Mouse (Mus musculus) bone marrow, adult 2 months (tissue): ENCODE measurements around the gene Ppm1n. TPM values are rescaled to one million over a fixed set of nuclear protein-coding genes. Genes with fewer than 3 reads are reported as not detected.

Experiments
- H3K27ac ChIP-seq: fragments of 200-500 bp; 2 replicates; pipeline ENCODE4 v1.5.1; 2012; ENCODE audit warnings: low read depth, mild to moderate bottlenecking, control low read depth, inconsistent platforms, low read length; ENCODE audit not compliant: control insufficient read depth, poor library complexity, insufficient read depth
- H3K4me1 ChIP-seq: fragments of 200-500 bp; 2 replicates; pipeline ENCODE4 v1.6.1; 2011; ENCODE audit warnings: low read length; ENCODE audit not compliant: control insufficient read depth, insufficient read depth
- H3K4me3 ChIP-seq: fragments of 200-500 bp; replicated peaks from 2 replicates; pipeline ENCODE3; 2011; ENCODE audit warnings: mild to moderate bottlenecking, low read depth, low read length, control low read depth; ENCODE audit not compliant: control insufficient read depth
- CTCF ChIP-seq: fragments of 200-500 bp; IDR thresholded peaks from 2 replicates; pipeline ENCODE4 v1.5.1; 2011; ENCODE audit warnings: low read length, control low read depth; ENCODE audit not compliant: control insufficient read depth, insufficient read depth
- POLR2A ChIP-seq: fragments of 200-500 bp; IDR thresholded peaks from 2 replicates; pipeline ENCODE4 v1.6.1; 2011; ENCODE audit warnings: low read depth, mild to moderate bottlenecking, control low read depth, low read length, borderline replicate concordance; ENCODE audit not compliant: control insufficient read depth
- WGBS: fragments of 180-500 bp; shearing (Covaris S2); methylation state at CpG from one replicate; pipeline ENCODE4 v1.1.7; 2018; 5-methylcytosine and 5-hydroxymethylcytosine counted together
- polyA plus RNA-seq: library from polyadenylated mRNA; stranded (reverse); fragments of >200 nt; gene quantifications from 2 replicates; pipeline ENCODE4 v1.2.4, GENCODE M21; 2011; ENCODE audit warnings: low replicate concordance; ENCODE audit not compliant: missing spikeins, insufficient read depth, insufficient read length

Ppm1n gene
- polyA plus RNA-seq, 1 experiment: not detected

GRCm38 (mm10) chr7:19321464-19321863 is 41.6 kb upstream of the Ppm1n start:
- TF ChIP-seq CTCF (no peak), POLR2A (no peak)
- Histone ChIP-seq H3K27ac (no peak overlapping the region), H3K4me1 (peaks cover 17% of the 10 kb centered on the region), H3K4me3 (no peak overlapping the region)
- WGBS: 5% methylated on average over 5 of the region's 5 CpGs

- WGBS: 35% methylated on average over 7 of the region's 7 CpGs
- Histone ChIP-seq H3K4me3 (no peak overlapping the region), H3K4me1 (peaks cover 17% of the 10 kb centered on the region), H3K27ac (no peak overlapping the region)
- TF ChIP-seq POLR2A (no peak), CTCF (no peak)
Observed at GRCm38 (mm10) chr7:19320637-19321036, 40.8 kb upstream of the Ppm1n start.

GRCm38 (mm10) chr7:19319906-19320305 is 40.0 kb upstream of the Ppm1n start:
- Histone ChIP-seq H3K4me3 (peak overlapping the region; percentile 41), H3K4me1 (peaks cover 17% of the 10 kb centered on the region), H3K27ac (peak overlapping the region; percentile 34; the same call in 1 of the 2 replicates)
- under 1% methylated on average over 41 of the region's 41 CpGs for WGBS
- TF ChIP-seq CTCF: no peak
- 0 out of 2 replicates have a peak, but pooled peaks have one; percentile 44 for TF ChIP-seq POLR2A

GRCm38 (mm10) chr7:19319458-19319857 is 39.6 kb upstream of the Ppm1n start:
- Histone ChIP-seq H3K4me1 (peaks cover 17% of the 10 kb centered on the region), H3K27ac (no peak overlapping the region; the same call in 1 of the 2 replicates), H3K4me3 (no peak overlapping the region)
- no peak for TF ChIP-seq CTCF
- TF ChIP-seq POLR2A: no peak
- WGBS: 58% methylated on average over 9 of the region's 9 CpGs

GRCm38 (mm10) chr7:19318676-19319075 is 38.8 kb upstream of the Ppm1n start:
- WGBS: 6% methylated on average over 7 of the region's 7 CpGs
- Histone ChIP-seq H3K27ac (peak overlapping the region; percentile 28; the same call in 1 of the 2 replicates), H3K4me3 (peak overlapping the region; percentile 43), H3K4me1 (peaks cover 17% of the 10 kb centered on the region)
- no peak for TF ChIP-seq POLR2A

- no peak overlapping the region for H3K4me3 ChIP-seq
- WGBS: 77% methylated on average over 2 of the region's 2 CpGs
Observed at GRCm38 (mm10) chr7:19318201-19318600, 38.3 kb upstream of the Ppm1n start.

GRCm38 (mm10) chr7:19316451-19317161 is 36.7 kb upstream of the Ppm1n start:
- Histone ChIP-seq H3K27ac (peak overlapping the region; percentile 72), H3K4me1 (peaks cover 17% of the 10 kb centered on the region), H3K4me3 (no peak overlapping the region)
- WGBS: 5% methylated on average over 14 of the region's 14 CpGs
- TF ChIP-seq POLR2A: peak; percentile 31; the same call in 1 of the 2 replicates
- TF ChIP-seq CTCF: no peak

More at GRCm38 (mm10) chr7:19318201-19318600, 38.3 kb upstream of the Ppm1n start:
- H3K4me1 ChIP-seq: peaks cover 17% of the 10 kb centered on the region
- peak overlapping the region; percentile 28; the same call in 1 of the 2 replicates for H3K27ac ChIP-seq
- no peak for TF ChIP-seq POLR2A
- no peak for TF ChIP-seq CTCF

GRCm38 (mm10) chr7:19314033-19314432 is 34.2 kb upstream of the Ppm1n start:
- Histone ChIP-seq H3K4me1 (peaks cover 11% of the 10 kb centered on the region), H3K27ac (no peak overlapping the region), H3K4me3 (no peak overlapping the region)
- 82% methylated on average over 5 of the region's 5 CpGs for WGBS
- TF ChIP-seq CTCF (no peak), POLR2A (no peak)
